10 mouse cellular contexts compared by ENCODE assay signal in the genomic region with DNA sequence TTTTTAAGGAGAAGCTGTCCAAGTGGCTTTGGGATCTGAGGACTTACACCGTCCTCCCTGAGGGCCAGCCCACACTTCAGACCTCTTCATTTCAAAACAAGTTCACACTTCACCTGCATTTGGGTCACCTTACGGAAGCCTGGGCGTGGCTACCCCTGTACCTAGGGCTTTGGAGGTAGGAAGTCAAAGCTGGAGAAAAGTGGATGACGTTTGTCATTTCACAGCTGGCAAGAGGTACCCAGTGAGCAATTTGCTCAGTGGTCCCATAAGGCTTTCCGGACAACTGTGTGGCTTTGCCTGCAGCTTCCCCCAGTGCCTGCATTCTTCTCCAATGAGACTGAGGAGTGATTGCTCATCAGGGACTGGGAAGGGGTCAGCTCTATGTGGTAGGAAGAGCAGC. TPM values are rescaled to one million over a fixed set of nuclear protein-coding genes. Genes with fewer than 3 reads are reported as not detected.
A peak's percentile ranks its signal among the peaks of the same experiment; 100 is the strongest.
DNase-seq lines count a peak whose midpoint lies in the region; ATAC-seq and TF ChIP-seq lines count a peak whose summit lies in the region.
"Had no signal": no experiment of that assay in that cellular context is flagged by ENCODE, and none has a peak within 500 bp of the region (broad histone marks: within the 10 kb centered on the region; RNA-seq: fewer than 3 reads in every experiment).

No protein-coding gene starts in this region.

- WGBS in heart, embryonic 14.5 days: 45% methylated on average over 5 of the region's 5 CpGs
- WGBS in heart, embryonic 16.5 days: 41% methylated on average over 5 of the region's 5 CpGs

- no peaks in the 10 kb centered on the region; the same call in 1 of the 2 replicates for H3K27me3 ChIP-seq in heart, embryonic 14.5 days (ENCODE audit: control insufficient read depth, insufficient read depth, low read length)
- no peaks in the 10 kb centered on the region for H3K27me3 ChIP-seq in C2C12 (ENCODE audit: control insufficient read depth, insufficient read depth, insufficient read length)
- no peaks in the 10 kb centered on the region for H3K27me3 ChIP-seq in heart, embryonic 16.5 days (ENCODE audit: control insufficient read depth, insufficient read depth, low read length)

- no peak for DNase-seq in heart, adult 18-20 months
- peak; percentile 59 to 80 for DNase-seq in lung, postnatal 4 days
- no peak for DNase-seq in embryo, embryonic 10.5 days (ENCODE audit: low spot score)

- H3K4me3 ChIP-seq in heart, embryonic 14.5 days (ENCODE audit: control insufficient read depth in 1 of 2, insufficient read depth in 1 of 2, low read depth in 1 of 2, low read length in 2 of 2): no peak overlapping the region
- H3K4me3 ChIP-seq in C2C12 (ENCODE audit: insufficient read depth, poor library complexity, severe bottlenecking): no peak overlapping the region
- H3K4me3 ChIP-seq in heart, embryonic 16.5 days (ENCODE audit: low read length): no peak overlapping the region
- H3K4me3 ChIP-seq: erythroblast, embryonic 14.5 days had no signal

- no peak for ATAC-seq in heart, embryonic 14.5 days (ENCODE audit: insufficient number of reproducible peaks, insufficient read depth, low FRiP score, low read depth)
- no peak for ATAC-seq in heart, embryonic 16.5 days (replicated peaks; ENCODE audit: extremely low read depth, insufficient read depth, low FRiP score)
- no peak for ATAC-seq in inflammation-experienced regulatory T-cells, adult 6 months
- no peak for ATAC-seq in activated CD4-positive, CD25-positive, alpha-beta regulatory T cell, adult 4 months

- H3K79me3 ChIP-seq in C2C12 (ENCODE audit: low read depth): no peaks in the 10 kb centered on the region

- H3K9ac ChIP-seq in heart, embryonic 14.5 days (ENCODE audit: low read length): peak overlapping the region; percentile 73; the same call in 1 of the 2 replicates
- no peak overlapping the region for H3K9ac ChIP-seq in heart, embryonic 16.5 days (ENCODE audit: low read length)

- H3K79me2 ChIP-seq in C2C12 (ENCODE audit: control insufficient read depth, insufficient read depth): no peaks in the 10 kb centered on the region

- no peak for TF ChIP-seq CTCF in C2C12 (IDR thresholded peaks at IDR 0.05; ENCODE audit: control insufficient read depth, insufficient read depth, insufficient read length)

- peak overlapping the region; percentile 75 for H3K4me2 ChIP-seq in heart, embryonic 14.5 days (ENCODE audit: low read length)
- peak overlapping the region; percentile 88 for H3K4me2 ChIP-seq in heart, embryonic 16.5 days (ENCODE audit: low read depth, low read length)

- no peaks in the 10 kb centered on the region for H3K36me3 ChIP-seq in heart, embryonic 14.5 days (ENCODE audit: control insufficient read depth, insufficient read depth, low read length)
- H3K36me3 ChIP-seq in C2C12 (ENCODE audit: control insufficient read depth, insufficient read depth): no peaks in the 10 kb centered on the region
- no peaks in the 10 kb centered on the region for H3K36me3 ChIP-seq in heart, embryonic 16.5 days (ENCODE audit: control insufficient read depth, insufficient read depth)
- H3K36me3 ChIP-seq: G1E had no signal

- H3K4me1 ChIP-seq in heart, embryonic 14.5 days (ENCODE audit: control insufficient read depth in 2 of 2, insufficient read depth in 2 of 2, low read length in 2 of 2): peaks cover 10 to 20% of the 10 kb centered on the region in 2 experiments; a peak in 3 of 4 replicates
- peaks cover 22% of the 10 kb centered on the region for H3K4me1 ChIP-seq in heart, embryonic 16.5 days (ENCODE audit: control insufficient read depth, insufficient read depth, low read length)

- H3ac ChIP-seq in C2C12 (ENCODE audit: control insufficient read depth, insufficient read length, low read depth): no peak overlapping the region

- H3K27ac ChIP-seq in heart, embryonic 14.5 days (replicated peaks in 1 of 2; ENCODE audit: control insufficient read depth in 1 of 2, insufficient read depth in 1 of 2, low read depth in 2 of 2, low read length in 2 of 2): no peak overlapping the region
- no peak overlapping the region for H3K27ac ChIP-seq in heart, embryonic 16.5 days (ENCODE audit: low read length)

- no peaks in the 10 kb centered on the region for H3K9me3 ChIP-seq in heart, embryonic 14.5 days (ENCODE audit: control insufficient read depth, low read length)
- no peaks in the 10 kb centered on the region for H3K9me3 ChIP-seq in heart, embryonic 16.5 days (replicated peaks; ENCODE audit: control insufficient read depth, low read length)
- H3K9me3 ChIP-seq: G1E had no signal

TF ChIP-seq in C2C12, 6 proteins besides CTCF, POLR2A, EP300 and RAD21:
- TF ChIP-seq MYOD1 (IDR thresholded peaks at IDR 0.05; ENCODE audit: control insufficient read depth, insufficient read length, low read depth): peak; percentile 47
- TF ChIP-seq MAX (IDR thresholded peaks at IDR 0.05): no peak

RNA-seq across cellular contexts. Expression of a gene that starts 46.8 kb away (rescaled TPM):
- 11.6 and 13.4 TPM in 2 replicates for polyA plus RNA-seq in heart, embryonic 14.5 days (2014; fragmentation: Nextera tagmentation; extraction: Ambion mirVana)
- total RNA-seq in heart, adult 18-20 months (2021): 10 to 100 TPM; 21.1 to 22.2 TPM
- not detected for polyA plus RNA-seq in C2C12 (2012; fragmentation: generic; extraction: Trizol)
- polyA plus RNA-seq in heart, embryonic 16.5 days (2015; fragmentation: Nextera tagmentation; extraction: Ambion mirVana): 10.4 and 11.7 TPM in 2 replicates
- polyA plus RNA-seq in inflammation-experienced regulatory T-cells, adult 6 months (2017; shearing (Covaris generic)): 10 to 100 TPM; 46.8 to 61.9 (median 50.3) TPM
- polyA plus RNA-seq in activated CD4-positive, CD25-positive, alpha-beta regulatory T cell, adult 4 months (2017; shearing (Covaris generic)): 10 to 100 TPM; 37.7 to 51.7 TPM
- polyA plus RNA-seq: G1E had no signal

RNA-seq across cellular contexts. Expression of a gene that starts 46.9 kb away (rescaled TPM):
- 10.3 and 10.7 TPM in 2 replicates for polyA plus RNA-seq in heart, embryonic 14.5 days (2014; fragmentation: Nextera tagmentation; extraction: Ambion mirVana)
- total RNA-seq in heart, adult 18-20 months (2021): 1 to 10 TPM; 7.1 to 7.2 TPM
- 3.1 TPM for polyA plus RNA-seq in C2C12 (2012; fragmentation: generic; extraction: Trizol)
- polyA plus RNA-seq in heart, embryonic 16.5 days (2015; fragmentation: Nextera tagmentation; extraction: Ambion mirVana): 8.9 and 11.1 TPM in 2 replicates
- 1 to 10 TPM; 5.8 to 9.4 (median 9.1) TPM for polyA plus RNA-seq in inflammation-experienced regulatory T-cells, adult 6 months (2017; shearing (Covaris generic))
- 1 to 10 TPM; 6.5 to 7.2 TPM for polyA plus RNA-seq in activated CD4-positive, CD25-positive, alpha-beta regulatory T cell, adult 4 months (2017; shearing (Covaris generic))

Comparison
In these comparisons a context has a peak if more than half of its experiments do, and no peak if none do; other contexts are left out.
1. DNase-seq: peak in lung, postnatal 4 days (2 of 2); none in heart, adult 18-20 months (0 of 2) and embryo, embryonic 10.5 days (single experiment).
2. RNA of a gene that starts 46.8 kb away (polyA plus RNA-seq): 37.7 to 51.7 TPM in activated CD4-positive, CD25-positive, alpha-beta regulatory T cell, adult 4 months, 46.8 to 61.9 TPM in inflammation-experienced regulatory T-cells, adult 6 months, 10.4 to 11.7 TPM in heart, embryonic 16.5 days and 11.6 to 13.4 TPM in heart, embryonic 14.5 days; not detected in C2C12 (single experiment); every median in the first group is over 10 times any median in the second.